Mouse (Mus musculus) heart, postnatal 0 days (tissue): ENCODE results near the gene Ralgapa1. TPM values are rescaled to one million over a fixed set of nuclear protein-coding genes. Genes with fewer than 3 reads are reported as not detected.
"Not testable (repeated sequence)": the region's sequence is repeated elsewhere in the genome, so short reads cannot be mapped to it uniquely, and the experiment has no call there.

Experiments used
- ATAC-seq: fragments of 200-750 bp; cut with Nextera tagmentation; 2 replicates; pipeline ENCODE4 v1.8.0; 2017; ENCODE audit warnings: low read depth, moderate number of reproducible peaks, moderate library complexity; ENCODE audit not compliant: insufficient read depth
- DNase-seq: peaks from one replicate; pipeline ENCODE4 v3.0.0-alpha.2; 2016; ENCODE audit warnings: low spot score
- H3K27ac ChIP-seq: fragments of 300-500 bp; sonication (generic); 2 replicates; pipeline ENCODE4 v1.5.1; 2014; ENCODE audit warnings: low read depth, mild to moderate bottlenecking
- H3K27me3 ChIP-seq: fragments of 300-500 bp; sonication (generic); 2 replicates; pipeline ENCODE4 v1.6.1; 2014; ENCODE audit warnings: low read length, mixed read lengths; ENCODE audit not compliant: control insufficient read depth, insufficient read depth
- H3K36me3 ChIP-seq: fragments of 300-500 bp; sonication (generic); replicated peaks from 2 replicates; pipeline ENCODE4 v1.6.1; 2014; ENCODE audit warnings: low read length, mixed read lengths; ENCODE audit not compliant: control insufficient read depth, insufficient read depth
- H3K4me1 ChIP-seq: fragments of 300-500 bp; sonication (generic); 2 replicates; pipeline ENCODE4 v1.6.1; 2014; ENCODE audit warnings: antibody characterized with exemption; ENCODE audit not compliant: control insufficient read depth, insufficient read depth
- H3K4me2 ChIP-seq: fragments of 300-500 bp; sonication (generic); 2 replicates; pipeline ENCODE4 v1.6.1; 2014; ENCODE audit warnings: low read depth, mild to moderate bottlenecking, low read length, moderate library complexity
- H3K4me3 ChIP-seq: fragments of 300-500 bp; sonication (generic); 2 replicates; pipeline ENCODE4 v1.5.1; 2014; ENCODE audit warnings: low read depth, low read length
- H3K9ac ChIP-seq: fragments of 300-500 bp; sonication (generic); replicated peaks from 2 replicates; pipeline ENCODE4 v1.6.1; 2014; ENCODE audit warnings: low read depth, low read length, mixed read lengths
- H3K9me3 ChIP-seq: fragments of 300-500 bp; sonication (generic); replicated peaks from 2 replicates; pipeline ENCODE4 v1.6.1; 2016; ENCODE audit warnings: low read length; ENCODE audit not compliant: control insufficient read depth
- CTCF ChIP-seq: IDR thresholded peaks from 2 replicates; pipeline ENCODE4 v1.5.1; 2016; ENCODE audit warnings: antibody characterized with exemption, control low read depth, low read depth
- EP300 ChIP-seq: IDR thresholded peaks from 2 replicates; pipeline ENCODE4 v1.6.1; 2016; ENCODE audit warnings: antibody characterized with exemption, low read depth
- WGBS: fragments of 180-500 bp; shearing (Covaris S2); extraction: QIAGEN DNeasy Blood & Tissue Kit; methylation state at CpG from one replicate; pipeline ENCODE4 v1.1.7; 2014; 5-methylcytosine and 5-hydroxymethylcytosine counted together
- microRNA-seq: library from miRNA; unstranded; fragments of <30 nt; microRNA quantifications from one replicate; pipeline ENCODE4, GENCODE M21; 2016
- polyA plus RNA-seq: library from polyadenylated mRNA; unstranded; fragments of >200 nt; fragmentation: Nextera tagmentation; extraction: Ambion mirVana; gene quantifications from 2 replicates; pipeline ENCODE4 v1.2.1, GENCODE M21; 2015
- total RNA-seq: library from RNA; depleted of rRNA; stranded (reverse); fragments of >200 nt; gene quantifications from 2 replicates; pipeline ENCODE4 v1.2.3, GENCODE M21; 2014; ENCODE audit warnings: low replicate concordance; rRNA removed

Ralgapa1 gene
- total and polyA plus RNA-seq, 2 experiments from 2014 or later = 12.4 to 53.1 TPM

DNA sequence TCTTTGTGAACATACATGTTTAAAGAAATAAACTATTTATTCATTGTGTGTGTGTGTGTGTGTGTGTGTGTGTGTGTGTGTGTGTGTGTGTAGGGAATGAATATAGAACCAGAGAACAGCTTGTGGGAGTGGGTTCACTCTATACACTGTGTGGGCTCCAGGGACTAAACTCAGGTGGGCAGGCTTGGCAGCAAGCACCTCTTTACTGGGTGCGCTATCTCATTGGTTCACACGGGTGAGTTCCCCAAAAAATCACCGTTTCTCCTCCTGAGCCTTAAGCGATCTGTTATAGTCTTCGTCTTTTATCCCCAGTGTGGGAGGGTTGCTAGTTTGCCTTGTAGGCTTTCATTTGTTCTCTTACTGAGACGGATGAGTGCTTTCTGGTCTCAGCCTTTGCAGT is 263.1 kb downstream of the Ralgapa1 start:
- Histone ChIP-seq H3K27me3 (no peaks in the 10 kb centered on the region), H3K27ac (no peak overlapping the region), H3K4me2 (no peak overlapping the region), H3K4me3 (no peak overlapping the region), H3K36me3 (no peaks in the 10 kb centered on the region), H3K9me3 (no peaks in the 10 kb centered on the region), H3K9ac (no peak overlapping the region), H3K4me1 (no peaks in the 10 kb centered on the region)
- DNase-seq (no peak), ATAC-seq (no peak)
- TF ChIP-seq CTCF (no peak), EP300 (no peak)
- WGBS = 83% methylated on average over 6 of the region's 6 CpGs

DNA sequence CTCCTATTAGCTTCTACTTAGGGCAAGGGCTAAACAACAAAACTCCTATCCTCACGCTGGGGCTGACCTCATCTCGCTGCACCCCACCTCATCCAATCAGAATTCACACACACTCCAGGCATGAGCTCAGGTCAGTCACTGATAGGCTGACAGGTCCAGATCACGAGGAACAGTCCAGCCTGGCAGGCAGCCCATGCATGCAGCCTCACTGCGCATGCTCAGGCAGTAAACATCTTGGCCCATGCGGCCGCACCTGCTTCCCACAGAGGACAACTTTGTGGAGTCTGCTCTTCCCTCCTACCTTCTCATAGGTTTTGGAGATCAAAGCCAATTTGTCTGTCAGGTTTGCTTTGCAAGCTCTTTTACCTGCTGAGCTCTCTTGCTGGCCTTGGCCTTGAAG is 266.1 kb downstream of the Ralgapa1 start:
- H3K4me1 ChIP-seq, H3K27ac ChIP-seq, H3K9me3 ChIP-seq, H3K4me2 ChIP-seq, H3K4me3 ChIP-seq, H3K36me3 ChIP-seq, H3K27me3 ChIP-seq, DNase-seq, ATAC-seq, H3K9ac ChIP-seq: not testable (repeated sequence)
- WGBS = 71% methylated on average over 6 of the region's 6 CpGs

Small RNA genes lying within 50 kb of the gene (microRNA-seq; reads per million reads assigned to microRNA genes)
- 1.2 reads per million for gene Gm23394

Other genes starting within 250 kb of the Ralgapa1 start
- gene Insm2, start 221.7 kb downstream of the Ralgapa1 start, total RNA-seq = not detected in 2 replicates
- gene Insm2, start 221.7 kb downstream of the Ralgapa1 start, polyA plus RNA-seq = not detected in 2 replicates
- 10.2 and 19.6 TPM in 2 replicates for gene Brms1l, start 15.2 kb upstream of the Ralgapa1 start, total RNA-seq
- gene Brms1l, start 15.2 kb upstream of the Ralgapa1 start, polyA plus RNA-seq = 20.1 and 20.5 TPM in 2 replicates